Mouse (Mus musculus) kidney, embryonic 15.5 days (tissue): ENCODE data around the gene Ppp4r3b. TPM values are rescaled to one million over a fixed set of nuclear protein-coding genes. Genes with fewer than 3 reads are reported as not detected.

Source experiments
- ATAC-seq: fragments of 200-750 bp; cut with Nextera tagmentation; replicated peaks from 2 replicates; pipeline ENCODE4 v1.8.0; 2017; ENCODE audit warnings: moderate TSS enrichment; ENCODE audit not compliant: low FRiP score
- H3K27ac ChIP-seq: fragments of 300-500 bp; sonication (generic); 2 replicates; pipeline ENCODE4 v1.5.1; 2015; ENCODE audit warnings: mild to moderate bottlenecking, inconsistent platforms
- H3K27me3 ChIP-seq: fragments of 300-500 bp; sonication (generic); 2 replicates; pipeline ENCODE4 v1.6.1; 2015; ENCODE audit warnings: inconsistent platforms
- H3K36me3 ChIP-seq: fragments of 300-500 bp; sonication (generic); 2 replicates; pipeline ENCODE4 v1.6.1; 2015; ENCODE audit warnings: inconsistent platforms
- H3K4me1 ChIP-seq: fragments of 300-500 bp; sonication (generic); 2 replicates; pipeline ENCODE4 v1.6.1; 2015; ENCODE audit warnings: inconsistent platforms
- H3K4me2 ChIP-seq: fragments of 300-500 bp; sonication (generic); 2 replicates; pipeline ENCODE4 v1.6.1; 2015; ENCODE audit warnings: moderate library complexity, mild to moderate bottlenecking, inconsistent platforms
- H3K4me3 ChIP-seq: fragments of 300-500 bp; sonication (generic); replicated peaks from 2 replicates; pipeline ENCODE4 v1.5.1; 2015; ENCODE audit warnings: mild to moderate bottlenecking, inconsistent platforms
- H3K9ac ChIP-seq: fragments of 300-500 bp; sonication (generic); 2 replicates; pipeline ENCODE4 v1.6.1; 2015; ENCODE audit warnings: mild to moderate bottlenecking, inconsistent platforms
- H3K9me3 ChIP-seq: fragments of 300-500 bp; sonication (generic); replicated peaks from 2 replicates; pipeline ENCODE4 v1.6.1; 2016; ENCODE audit warnings: inconsistent platforms
- WGBS: fragments of 180-500 bp; shearing (Covaris S2); methylation state at CpG from one replicate; pipeline ENCODE4 v1.1.7; 2015; ENCODE audit warnings: mixed read lengths; 5-methylcytosine and 5-hydroxymethylcytosine counted together
- polyA plus RNA-seq: library from polyadenylated mRNA; unstranded; fragments of >200 nt; fragmentation: Nextera tagmentation; extraction: Ambion mirVana; gene quantifications from 2 replicates; pipeline ENCODE4 v1.2.1, GENCODE M21; 2015

Ppp4r3b gene
- polyA plus RNA-seq = 89.5 and 92.2 TPM in 2 replicates

- under 1% methylated on average over 50 of the region's 50 CpGs for WGBS
- Histone ChIP-seq H3K9ac (peak within 1 kb of the TSS; percentile 98), H3K36me3 (no peaks in the 10 kb centered on the region), H3K4me1 (peaks cover 12% of the 10 kb centered on the region), H3K9me3 (no peaks in the 10 kb centered on the region), H3K27me3 (no peaks in the 10 kb centered on the region), H3K4me3 (peak within 1 kb of the TSS; percentile 96), H3K4me2 (peak within 1 kb of the TSS; percentile 92), H3K27ac (peak within 1 kb of the TSS; percentile 98)
- ATAC-seq = peak; percentile 97
Measured at GRCm38 (mm10) chr11:29172563-29173124, at the start of gene Ppp4r3b. Ppp4r3b (plus strand) TSS chr11:29172890.

- peak overlapping the region; percentile 83 for H3K9ac ChIP-seq
- peak overlapping the region; percentile 68 for H3K4me2 ChIP-seq
- 0 out of 2 replicates have a peak, but pooled peaks cover 2% of the 10 kb centered on the region for H3K4me1 ChIP-seq
- H3K4me3 ChIP-seq = peak overlapping the region; percentile 90
- peak; percentile 66 for ATAC-seq
- 55% methylated on average over 11 of the region's 11 CpGs for WGBS
- H3K27ac ChIP-seq = peak overlapping the region; percentile 82; the same call in 1 of the 2 replicates
- H3K27me3 ChIP-seq = no peaks in the 10 kb centered on the region
- H3K9me3 ChIP-seq = no peaks in the 10 kb centered on the region
- H3K36me3 ChIP-seq = peaks cover 16% of the 10 kb centered on the region
Measured at GRCm38 (mm10) chr11:29129862-29130384, 42.8 kb upstream of the Ppp4r3b start.

- peaks cover 22% of the 10 kb centered on the region for H3K36me3 ChIP-seq
- H3K4me1 ChIP-seq = 0 out of 2 replicates have a peak, but pooled peaks cover 2% of the 10 kb centered on the region
- H3K9ac ChIP-seq = peak within 1 kb of the TSS; percentile 83
- H3K4me3 ChIP-seq = peak within 1 kb of the TSS; percentile 90
- H3K27ac ChIP-seq = peak within 1 kb of the TSS; percentile 82
- no peaks in the 10 kb centered on the region for H3K27me3 ChIP-seq
- peak within 1 kb of the TSS; percentile 68 for H3K4me2 ChIP-seq
- ATAC-seq = peak; percentile 100
- H3K9me3 ChIP-seq = no peaks in the 10 kb centered on the region
- 4% methylated on average over 50 of the region's 50 CpGs for WGBS
Measured at GRCm38 (mm10) chr11:29130385-29131355, 42.0 kb upstream of the Ppp4r3b start, which contains the start of gene Pnpt1. Pnpt1 (plus strand) TSS chr11:29130744.

- Histone ChIP-seq H3K9me3 (no peaks in the 10 kb centered on the region), H3K4me3 (no peak overlapping the region), H3K4me1 (no peaks in the 10 kb centered on the region), H3K4me2 (no peak overlapping the region), H3K27me3 (no peaks in the 10 kb centered on the region), H3K27ac (no peak overlapping the region), H3K36me3 (peaks cover 53% of the 10 kb centered on the region), H3K9ac (no peak overlapping the region)
- 59% methylated on average over 1 of the region's 1 CpGs for WGBS
- ATAC-seq = no peak
Measured at GRCm38 (mm10) chr11:29140671-29141070, 32.0 kb upstream of the Ppp4r3b start.

GRCm38 (mm10) chr11:29148901-29149300 is 23.8 kb upstream of the Ppp4r3b start:
- Histone ChIP-seq H3K4me3 (no peak overlapping the region), H3K9ac (no peak overlapping the region), H3K36me3 (peaks cover 59% of the 10 kb centered on the region), H3K4me1 (no peaks in the 10 kb centered on the region), H3K9me3 (no peaks in the 10 kb centered on the region), H3K27ac (no peak overlapping the region), H3K4me2 (no peak overlapping the region), H3K27me3 (no peaks in the 10 kb centered on the region)
- 89% methylated on average over 2 of the region's 2 CpGs for WGBS
- no peak for ATAC-seq

- H3K4me3 ChIP-seq = no peak overlapping the region
- no peak overlapping the region for H3K27ac ChIP-seq
- H3K4me1 ChIP-seq = no peaks in the 10 kb centered on the region
- peaks cover 34% of the 10 kb centered on the region for H3K36me3 ChIP-seq
- H3K4me2 ChIP-seq = no peak overlapping the region
- 92% methylated on average over 4 of the region's 4 CpGs for WGBS
- ATAC-seq = no peak
- H3K9ac ChIP-seq = no peak overlapping the region
- H3K9me3 ChIP-seq = no peaks in the 10 kb centered on the region
- H3K27me3 ChIP-seq = no peaks in the 10 kb centered on the region
Measured at GRCm38 (mm10) chr11:29163569-29163968, 9.1 kb upstream of the Ppp4r3b start.

- H3K4me3 ChIP-seq = peak overlapping the region; percentile 96
- H3K27ac ChIP-seq = peak overlapping the region; percentile 98
- H3K9me3 ChIP-seq = no peaks in the 10 kb centered on the region
- H3K4me1 ChIP-seq = peaks cover 12% of the 10 kb centered on the region
- peak overlapping the region; percentile 98 for H3K9ac ChIP-seq
- WGBS = under 1% methylated on average over 34 of the region's 34 CpGs
- ATAC-seq = peak; percentile 43
- H3K27me3 ChIP-seq = no peaks in the 10 kb centered on the region
- H3K4me2 ChIP-seq = peak overlapping the region; percentile 92
- no peaks in the 10 kb centered on the region for H3K36me3 ChIP-seq
Measured at GRCm38 (mm10) chr11:29171959-29172391, 715 bp upstream of the Ppp4r3b start.

- ATAC-seq = peak; percentile 73
- Histone ChIP-seq H3K36me3 (no peaks in the 10 kb centered on the region), H3K9ac (peak overlapping the region; percentile 98)
Measured at GRCm38 (mm10) chr11:29173125-29173631, 488 bp downstream of the Ppp4r3b start.

GRCm38 (mm10) chr11:29173706-29174436 is 1.2 kb downstream of the Ppp4r3b start:
- Histone ChIP-seq H3K9me3 (no peaks in the 10 kb centered on the region), H3K9ac (peak overlapping the region; percentile 98), H3K36me3 (peaks cover 1% of the 10 kb centered on the region; the same call in 1 of the 2 replicates), H3K4me2 (peak overlapping the region; percentile 92), H3K4me3 (peak overlapping the region; percentile 96), H3K4me1 (peaks cover 12% of the 10 kb centered on the region), H3K27ac (peak overlapping the region; percentile 98), H3K27me3 (no peaks in the 10 kb centered on the region)
- 5% methylated on average over 13 of the region's 13 CpGs for WGBS
- no peak; the same call in 1 of the 2 replicates for ATAC-seq

More at GRCm38 (mm10) chr11:29173125-29173631, 488 bp downstream of the Ppp4r3b start:
- Histone ChIP-seq H3K4me1 (peaks cover 12% of the 10 kb centered on the region), H3K9me3 (no peaks in the 10 kb centered on the region), H3K4me2 (peak overlapping the region; percentile 92), H3K4me3 (peak overlapping the region; percentile 96), H3K27me3 (no peaks in the 10 kb centered on the region), H3K27ac (peak overlapping the region; percentile 98)
- 0% methylated on average over 38 of the region's 38 CpGs for WGBS

GRCm38 (mm10) chr11:29179319-29179718 is 6.6 kb downstream of the Ppp4r3b start:
- H3K4me3 ChIP-seq = no peak overlapping the region
- no peak for ATAC-seq
- H3K9ac ChIP-seq = no peak overlapping the region
- H3K4me2 ChIP-seq = no peak overlapping the region
- no peak overlapping the region for H3K27ac ChIP-seq
- WGBS = 91% methylated on average over 1 of the region's 1 CpGs
- H3K9me3 ChIP-seq = no peaks in the 10 kb centered on the region
- H3K4me1 ChIP-seq = no peaks in the 10 kb centered on the region
- no peaks in the 10 kb centered on the region for H3K27me3 ChIP-seq
- H3K36me3 ChIP-seq = peaks cover 30% of the 10 kb centered on the region

- H3K27me3 ChIP-seq = no peaks in the 10 kb centered on the region
- no peak overlapping the region for H3K27ac ChIP-seq
- H3K9ac ChIP-seq = no peak overlapping the region
- no peaks in the 10 kb centered on the region for H3K9me3 ChIP-seq
- WGBS = 85% methylated on average over 3 of the region's 3 CpGs
- H3K4me3 ChIP-seq = no peak overlapping the region
- ATAC-seq = no peak
- H3K4me1 ChIP-seq = no peaks in the 10 kb centered on the region
- H3K4me2 ChIP-seq = no peak overlapping the region
- peaks cover 43% of the 10 kb centered on the region for H3K36me3 ChIP-seq
Measured at GRCm38 (mm10) chr11:29180657-29181056, 8.0 kb downstream of the Ppp4r3b start.
